Mouse (Mus musculus) cerebellum, postnatal 14 days (tissue): Measurements from ENCODE around the gene Cux1.
"Not testable (repeated sequence)": the region's sequence is repeated elsewhere in the genome, so short reads cannot be mapped to it uniquely, and the experiment has no call there.

ENCODE experiments used
- DNase-seq, 2 experiments: peaks; one replicate each; pipeline ENCODE4 v3.0.0; 2021; ENCODE audit warnings: mixed read lengths in 2 of 2

The Cux1 gene

DNA sequence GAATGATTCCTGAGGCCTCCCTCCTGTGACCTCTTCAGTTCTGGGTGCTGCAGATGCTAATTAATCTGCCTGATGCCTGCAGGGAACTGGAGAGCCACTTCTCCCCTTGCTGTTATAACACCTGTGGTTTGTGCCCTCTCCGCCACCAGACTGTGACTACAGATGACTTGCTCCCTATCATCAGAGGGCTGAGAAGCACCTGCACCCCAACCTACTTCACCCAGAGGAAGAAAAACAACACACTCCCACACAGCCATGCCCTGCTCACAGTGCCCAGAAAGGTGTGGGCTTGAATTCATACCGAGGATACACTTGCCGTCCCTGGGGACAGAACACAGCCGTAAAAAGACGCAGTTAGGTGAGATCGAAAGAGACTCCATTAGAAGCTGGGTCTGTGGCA is 326.1 kb downstream of the Cux1 start:
- DNase-seq: no peak

DNA sequence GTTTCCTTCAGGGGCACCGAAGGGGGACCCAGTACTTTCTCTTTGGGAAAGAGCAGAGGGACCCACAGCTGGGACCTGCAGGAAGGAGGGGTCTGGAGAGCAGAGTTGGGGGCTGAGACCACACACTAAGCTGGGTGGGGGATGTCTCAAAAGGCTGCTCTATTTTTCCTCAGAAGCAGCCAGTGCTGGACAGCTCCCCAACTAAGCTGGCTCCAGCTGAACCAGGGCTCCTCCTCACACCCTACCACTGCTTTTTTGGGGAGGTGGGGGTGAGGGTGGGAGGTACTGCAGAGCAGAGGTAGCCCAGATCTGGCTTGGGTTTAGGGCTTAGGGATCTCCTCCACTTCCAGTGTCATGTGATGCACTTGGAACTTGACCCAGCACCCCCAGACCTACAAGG is 326.9 kb downstream of the Cux1 start:
- DNase-seq: no peak

DNA sequence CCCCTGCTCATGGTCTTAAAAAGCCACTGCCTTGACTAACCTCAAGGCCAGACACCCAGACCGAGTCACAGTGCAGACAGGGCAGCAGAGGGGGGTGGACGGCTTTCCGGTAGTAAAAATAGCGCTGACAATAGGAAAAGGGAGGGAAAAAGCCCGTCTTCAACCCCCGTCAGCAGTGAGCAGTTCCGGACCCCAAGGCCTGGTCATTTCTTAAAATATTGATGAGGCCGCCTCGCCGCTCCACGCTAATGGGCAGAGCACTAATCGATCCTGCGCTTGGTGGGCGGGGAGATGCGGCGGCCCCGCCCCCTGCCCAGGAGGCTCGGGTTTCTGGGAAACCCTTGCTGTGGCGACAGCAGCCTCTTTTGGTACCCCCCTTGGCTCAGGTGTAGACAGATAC is 329.7 kb downstream of the Cux1 start:
- no peak for DNase-seq

DNA sequence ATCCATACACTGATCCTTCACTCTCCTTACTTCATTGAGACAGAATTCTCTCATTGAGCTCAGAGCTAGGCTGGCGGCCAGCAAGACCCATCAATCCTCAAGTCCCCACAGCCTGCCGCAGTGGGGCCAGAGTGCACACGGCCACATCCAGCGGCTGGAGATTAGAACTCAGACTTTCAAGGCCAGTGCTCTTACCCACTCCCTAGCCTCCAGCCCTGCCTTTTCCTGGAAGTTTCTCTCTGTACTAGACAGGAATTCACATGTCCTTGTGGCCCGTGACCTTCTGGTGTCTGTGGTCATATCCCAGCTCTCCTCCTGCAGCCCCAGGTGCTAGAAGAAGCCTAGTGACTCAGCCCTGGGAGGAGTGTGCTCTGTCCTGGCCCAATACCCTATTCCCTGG is 330.7 kb downstream of the Cux1 start:
- no peak for DNase-seq

DNA sequence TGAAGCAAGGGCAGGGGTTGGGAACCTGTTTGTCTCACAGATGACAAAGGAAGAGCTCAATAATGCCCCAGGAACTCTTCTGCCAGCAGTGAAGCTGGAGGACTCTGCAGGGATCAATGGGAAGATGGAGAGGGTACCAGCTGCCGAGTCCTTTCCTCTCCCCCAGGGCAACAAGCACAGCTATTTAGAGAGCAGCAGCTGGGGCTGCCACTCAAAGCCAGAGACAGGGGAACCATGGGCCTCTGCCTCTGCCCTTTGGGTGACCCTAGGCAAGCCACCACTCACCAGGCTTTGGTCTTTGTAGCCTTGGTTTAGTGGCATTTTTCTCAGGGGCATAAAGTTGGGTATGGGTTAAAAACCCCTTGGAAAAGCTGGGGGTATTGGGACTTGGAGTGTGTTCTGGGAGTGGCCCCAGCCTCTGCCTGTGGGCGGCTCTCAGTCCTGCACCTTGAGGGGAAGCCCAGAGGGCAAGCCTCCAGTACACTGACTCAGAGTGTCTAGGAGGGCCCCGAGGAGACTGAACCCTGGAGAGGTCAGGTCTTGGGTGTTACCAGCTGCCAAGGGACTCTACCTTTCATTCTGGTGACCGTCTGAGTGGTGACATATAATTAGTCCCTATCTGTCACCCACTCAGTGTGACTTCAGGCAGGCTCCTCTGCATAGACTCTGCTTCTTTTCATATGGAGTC is 336.8 kb downstream of the Cux1 start:
- DNase-seq: no peak

DNA sequence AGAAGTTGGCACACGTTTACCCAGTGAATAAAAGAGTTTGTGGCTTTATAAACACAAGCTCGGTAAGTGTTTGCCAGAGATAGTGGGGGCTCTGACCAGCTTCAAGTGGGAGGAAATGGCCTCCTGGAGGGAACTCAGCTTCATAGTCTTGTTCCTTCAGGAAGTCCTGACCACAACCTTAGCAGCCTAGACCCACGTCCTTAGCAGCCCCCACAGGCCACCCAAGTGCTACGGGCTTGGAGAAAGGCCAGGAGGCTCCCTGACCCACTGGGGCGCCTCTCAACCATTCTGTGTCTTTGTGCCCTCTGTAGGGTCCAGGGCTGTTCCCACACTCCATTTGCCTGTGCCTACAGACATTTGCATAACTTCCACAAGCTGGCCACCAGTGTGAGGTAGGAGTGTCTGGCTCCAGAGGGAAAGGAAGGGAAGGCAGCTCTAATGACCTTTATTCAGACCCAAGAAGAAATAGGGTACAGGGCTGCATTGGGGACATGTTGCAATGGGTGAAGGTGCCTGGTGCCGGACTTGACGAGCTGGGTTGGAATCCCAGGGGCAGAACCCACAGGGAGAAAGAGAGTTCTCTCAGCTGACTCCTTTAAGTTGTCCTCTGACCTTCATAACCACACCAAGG is 340.9 kb downstream of the Cux1 start:
- no peak for DNase-seq

DNA sequence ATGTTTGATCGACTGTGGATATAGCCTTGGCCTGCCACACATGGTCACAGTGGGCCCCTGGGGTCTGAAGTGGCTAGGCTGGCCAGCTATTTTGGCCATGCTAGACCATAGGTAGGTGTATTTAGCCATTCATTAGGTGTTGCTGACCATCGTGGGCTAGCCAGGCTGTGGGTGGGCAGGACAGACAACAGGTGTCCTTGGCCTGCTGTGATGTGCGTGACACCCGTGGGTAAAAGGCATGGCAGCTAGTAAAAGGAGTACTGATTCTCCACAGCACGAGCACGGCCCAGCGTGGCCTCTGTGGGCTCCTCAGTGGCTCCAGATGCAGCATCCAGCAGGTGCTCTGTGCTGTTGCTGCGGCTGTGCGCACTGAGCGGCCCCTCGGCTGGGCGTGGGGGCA is 348.7 kb downstream of the Cux1 start:
- DNase-seq: no peak

DNA sequence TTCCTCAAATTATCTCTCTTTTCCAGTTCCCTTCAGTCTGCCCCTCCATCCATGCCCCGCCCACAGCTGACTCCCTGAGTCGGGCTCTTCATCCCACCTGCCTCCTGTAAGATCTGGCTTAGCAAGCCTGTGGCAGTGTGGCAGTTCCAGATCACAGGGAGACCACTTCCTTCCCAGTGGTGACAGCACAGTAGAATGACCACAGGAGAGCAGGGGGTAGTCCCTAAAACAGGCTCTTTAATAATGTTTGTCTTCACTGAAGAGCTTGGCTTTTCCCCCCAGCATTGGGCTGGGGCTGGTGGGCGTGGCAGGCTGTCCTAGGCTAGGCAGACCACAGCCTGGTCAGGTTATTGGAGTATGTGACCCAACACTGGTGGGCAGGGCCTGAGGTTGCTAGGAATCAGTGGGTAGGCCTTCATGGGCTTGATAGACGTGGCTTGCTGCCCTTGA is 349.3 kb downstream of the Cux1 start:
- DNase-seq: no peak

DNA sequence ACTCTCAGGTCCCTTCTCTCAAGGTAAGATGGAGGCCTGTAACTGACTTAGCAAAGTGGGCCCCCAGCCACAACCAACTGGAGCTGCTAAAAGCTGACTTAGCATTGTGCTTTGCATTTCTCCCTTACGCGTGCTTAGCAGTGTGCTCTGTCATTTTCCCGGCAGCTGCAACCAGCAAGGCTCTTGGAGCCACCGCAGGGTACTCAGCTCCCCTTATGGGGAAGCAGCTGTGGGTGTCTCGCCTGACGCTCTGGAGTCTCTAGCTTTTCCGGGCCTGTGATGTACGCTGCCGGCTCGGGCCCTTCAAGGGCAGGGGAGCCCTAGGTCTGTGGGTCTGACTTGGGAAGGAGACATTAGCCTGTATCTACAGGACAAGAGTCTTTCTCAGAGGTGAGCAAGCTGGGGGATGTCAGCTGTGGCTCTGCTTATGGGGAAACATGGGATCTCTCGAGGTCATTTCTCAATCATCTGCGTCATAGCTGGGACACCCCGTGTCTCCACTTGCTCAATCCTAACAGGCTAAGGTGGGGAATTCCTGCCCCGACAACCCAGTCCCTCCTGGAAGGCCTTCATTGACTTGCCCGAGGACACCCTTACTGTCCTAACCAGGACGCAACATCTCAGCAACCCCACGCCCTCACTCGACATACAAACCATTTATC is 350.2 kb downstream of the Cux1 start:
- DNase-seq: no peak

DNA sequence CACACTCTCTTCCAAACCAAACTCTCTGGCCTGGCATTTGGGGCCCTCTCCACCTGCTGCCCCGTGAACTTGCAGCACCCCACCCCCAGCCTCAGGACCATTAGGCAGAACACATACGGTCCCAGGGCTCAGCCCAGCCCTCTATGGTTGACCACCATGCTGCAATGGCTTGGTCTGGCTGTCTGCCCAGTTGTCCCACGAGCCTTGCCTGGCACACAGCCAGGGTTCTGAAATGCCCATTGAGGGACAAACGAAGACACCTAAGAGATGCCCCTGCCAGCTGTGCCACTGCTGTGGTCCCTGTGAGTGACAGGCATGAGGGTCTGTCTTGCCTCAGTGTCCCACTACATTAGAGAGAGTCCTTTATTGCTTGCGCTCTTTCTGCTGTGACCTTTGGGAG is 351.3 kb downstream of the Cux1 start:
- DNase-seq: peak in 1 of 2 experiments; percentile 50

DNA sequence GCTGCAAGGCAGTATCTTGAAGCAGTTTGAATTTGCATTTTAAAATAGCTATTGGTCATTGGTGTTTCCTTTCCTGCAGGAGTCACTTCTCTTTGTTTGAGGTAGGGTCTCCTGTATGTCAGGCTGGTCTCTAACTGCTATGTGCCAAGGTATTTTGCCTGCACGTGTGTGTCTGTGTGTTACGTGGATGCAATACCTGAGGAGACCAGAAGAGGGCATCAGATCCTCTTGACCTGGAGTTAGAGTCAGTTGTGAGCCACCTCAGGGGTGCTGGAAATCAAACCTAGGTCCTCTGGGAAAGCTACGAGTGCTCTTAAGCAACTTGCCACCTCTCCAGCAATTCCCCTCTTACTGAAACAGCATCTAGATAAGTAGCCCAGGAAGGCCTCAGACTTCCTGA is 352.1 kb downstream of the Cux1 start:
- DNase-seq: no peak

DNA sequence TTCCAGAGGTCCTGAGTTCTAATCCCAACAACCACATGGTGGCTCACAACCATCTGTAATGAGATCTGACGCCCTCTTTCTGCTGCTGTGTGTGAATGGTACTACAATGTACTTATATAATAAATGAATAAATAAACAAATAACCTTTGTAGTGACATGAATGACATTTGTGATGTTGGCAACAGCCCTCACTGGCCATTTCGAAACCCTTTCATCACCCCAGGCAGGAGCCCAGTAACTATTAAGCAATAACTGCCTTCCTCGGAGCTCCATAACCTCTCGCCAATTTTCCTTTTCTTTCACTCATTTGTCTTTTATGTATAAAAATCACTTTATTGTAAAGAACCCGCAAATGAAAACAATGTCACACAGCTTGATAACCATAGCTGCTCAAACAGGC is 353.6 kb downstream of the Cux1 start:
- DNase-seq: no peak

DNA sequence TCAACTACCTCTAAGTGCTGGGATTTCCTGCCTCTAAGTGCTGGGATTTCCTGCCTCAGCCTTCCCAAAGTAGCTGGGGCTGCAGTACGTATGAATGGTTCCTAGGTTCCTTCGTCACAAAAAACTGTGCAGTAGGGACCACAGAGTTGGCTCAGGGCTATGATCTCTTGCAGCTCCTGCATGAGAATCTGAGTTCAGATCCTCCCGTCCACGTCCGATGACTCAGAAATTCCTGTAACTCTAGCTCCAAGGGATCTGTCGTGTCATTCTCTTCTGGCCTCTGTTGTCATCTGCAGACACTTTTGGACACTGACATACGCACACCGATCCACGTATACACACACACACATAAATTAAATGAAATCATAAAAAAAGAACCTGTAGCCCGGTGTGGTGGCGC is 354.6 kb downstream of the Cux1 start:
- no peak for DNase-seq

DNA sequence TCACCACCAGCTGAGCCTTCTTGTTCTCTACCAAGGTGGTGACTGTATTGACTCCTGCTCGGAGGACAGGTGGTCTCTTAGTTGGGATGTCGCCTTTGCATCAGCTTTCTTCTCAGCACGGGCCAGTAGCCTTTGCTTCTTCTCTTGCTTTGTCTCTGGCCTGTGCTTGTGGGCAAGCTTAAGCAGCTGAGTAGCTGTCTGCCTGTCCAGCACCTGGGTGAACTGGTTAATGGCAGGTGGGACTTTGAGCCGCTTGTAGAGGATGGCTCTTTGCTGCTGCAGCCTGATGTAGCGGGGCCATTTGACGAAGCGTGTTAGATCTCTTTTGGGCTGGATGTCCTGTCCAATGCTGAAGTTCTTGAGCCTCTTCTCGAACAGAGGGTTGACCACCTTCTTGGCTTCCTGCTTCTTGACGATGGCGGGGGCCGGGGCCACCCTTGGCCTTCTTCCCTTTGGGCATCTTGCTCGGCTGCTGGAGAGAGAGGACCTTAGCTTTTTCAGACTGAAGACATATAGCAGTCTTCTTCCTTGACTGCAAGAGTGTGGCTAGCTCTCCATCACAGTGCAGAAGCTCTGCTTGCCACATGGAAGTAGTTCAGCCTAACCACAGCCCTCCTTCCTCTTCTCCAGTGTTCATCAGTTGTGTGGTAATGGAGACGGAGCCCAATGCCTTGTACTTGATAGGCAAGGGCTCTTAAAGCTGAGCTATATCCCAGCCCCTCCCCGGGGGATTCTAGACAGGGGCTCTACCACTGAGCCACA is 355.8 kb downstream of the Cux1 start:
- not testable (repeated sequence) for DNase-seq

DNA sequence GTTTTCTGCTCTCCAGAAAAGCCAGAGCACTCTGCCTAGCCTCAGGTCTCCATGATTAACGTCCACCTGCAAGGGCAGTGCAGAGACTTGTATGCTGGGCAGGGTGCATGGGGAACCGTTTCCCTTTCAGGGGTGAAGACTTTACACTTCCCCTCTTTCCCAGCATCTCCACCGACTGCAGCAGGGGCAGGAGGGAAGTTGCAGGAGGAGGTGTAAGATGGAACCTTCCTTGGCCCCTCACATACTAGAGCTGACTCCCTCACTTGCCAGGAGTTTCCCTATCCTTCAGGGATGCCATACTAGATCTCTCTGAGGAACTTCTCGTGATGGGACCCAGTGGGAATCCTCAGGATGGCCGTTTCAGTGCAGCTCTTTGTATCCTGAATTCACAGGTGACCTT is 356.7 kb downstream of the Cux1 start:
- DNase-seq: no peak

DNA sequence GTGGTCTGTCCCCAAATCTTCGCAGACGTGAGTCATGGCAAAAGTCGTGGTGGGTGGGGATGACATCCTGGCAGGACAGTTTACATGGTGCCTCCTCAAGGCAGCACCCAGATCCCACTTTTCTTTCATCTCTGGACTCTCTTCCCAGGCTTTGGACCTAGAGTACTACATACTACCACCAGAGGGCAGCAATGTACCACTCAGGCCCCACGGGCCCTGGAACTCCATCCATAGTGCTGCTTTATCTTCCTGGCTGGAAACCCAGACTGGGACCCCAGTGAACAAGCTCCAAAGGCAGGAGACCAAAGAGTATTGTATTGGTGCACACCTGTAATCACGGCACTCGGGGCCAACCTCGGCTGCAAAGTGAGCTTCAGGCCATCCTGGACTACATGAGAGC is 365.5 kb downstream of the Cux1 start:
- peak; percentile 85 to 86 for DNase-seq

DNA sequence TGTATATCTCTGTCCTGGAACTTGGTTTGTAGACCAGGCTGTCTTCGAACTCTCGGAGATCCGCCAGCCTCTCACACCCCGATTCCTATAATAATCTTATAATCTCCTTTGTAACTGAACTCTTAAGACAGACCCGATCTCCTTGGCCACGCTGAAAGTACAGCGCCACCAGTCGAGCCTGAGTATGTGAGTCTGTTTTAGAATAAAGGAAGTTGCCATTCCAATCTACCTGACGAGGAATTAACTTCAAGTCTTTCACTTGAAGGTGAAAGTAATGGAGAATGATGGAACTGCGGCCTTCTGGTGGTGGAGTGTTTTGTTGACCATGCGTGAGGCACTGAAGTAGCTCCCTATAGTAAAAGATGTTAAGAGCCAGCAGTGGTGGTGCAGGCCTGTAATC is 367.8 kb downstream of the Cux1 start:
- peak in 1 of 2 experiments; percentile 22 for DNase-seq

DNA sequence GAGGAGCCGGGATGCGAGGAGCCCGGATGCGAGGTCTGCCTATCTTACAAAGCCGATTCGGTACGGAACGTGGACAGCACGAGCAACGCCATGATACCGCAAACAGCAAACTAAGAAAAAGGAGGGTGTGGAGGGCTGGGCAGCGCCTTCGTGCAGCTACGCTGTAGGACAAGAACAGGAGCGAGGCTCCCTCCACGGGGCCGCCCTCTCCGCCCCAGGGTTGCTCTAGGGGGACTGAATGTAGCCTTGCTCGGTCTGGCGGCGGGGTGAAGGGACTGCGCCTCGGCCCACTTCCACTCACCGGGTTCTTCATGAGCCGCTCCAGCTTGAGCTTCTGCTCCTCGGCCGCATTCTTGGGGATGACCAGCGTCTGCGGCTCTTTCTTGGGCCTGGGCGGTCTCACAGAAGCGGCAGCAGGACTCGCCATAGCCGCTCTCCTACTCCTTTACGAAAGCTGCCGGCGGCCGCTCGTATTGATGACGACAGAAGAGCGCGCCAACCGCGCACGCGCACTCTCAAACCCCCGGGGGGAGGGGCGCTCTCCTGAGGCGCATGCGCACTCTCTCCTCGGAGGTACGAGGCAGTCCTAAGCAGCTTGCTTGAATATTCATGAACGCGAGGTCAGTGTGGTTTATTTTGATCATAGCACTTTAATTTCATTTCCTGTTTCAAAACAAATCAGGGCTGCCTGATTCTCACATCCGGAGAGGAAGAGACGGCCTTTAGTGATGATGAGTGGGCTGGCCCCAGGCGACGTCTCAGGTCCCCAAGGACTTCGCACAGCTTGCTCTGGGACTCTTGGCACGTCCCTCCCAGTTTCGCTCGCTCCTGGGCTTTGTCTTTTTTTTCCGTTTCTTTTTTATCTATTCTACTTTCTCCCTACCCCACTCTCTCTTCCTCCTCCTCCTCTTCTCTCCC is 368.6 kb downstream of the Cux1 start, which contains the start of gene Prkrip1:
Prkrip1 (minus strand) TSS at position 490 of the 918 bp plus-strand sequence.
- peak; percentile 97 for DNase-seq
